Mouse (Mus musculus): ENCODE results near the gene Tmem45b. TPM values are rescaled to one million over a fixed set of nuclear protein-coding genes. Genes with fewer than 3 reads are reported as not detected.
A peak's percentile ranks its signal among the peaks of the same experiment; 100 is the strongest.

Gene Tmem45b
- polyA plus RNA-seq, 1 experiment from 2014 or later, result not detected

DNA sequence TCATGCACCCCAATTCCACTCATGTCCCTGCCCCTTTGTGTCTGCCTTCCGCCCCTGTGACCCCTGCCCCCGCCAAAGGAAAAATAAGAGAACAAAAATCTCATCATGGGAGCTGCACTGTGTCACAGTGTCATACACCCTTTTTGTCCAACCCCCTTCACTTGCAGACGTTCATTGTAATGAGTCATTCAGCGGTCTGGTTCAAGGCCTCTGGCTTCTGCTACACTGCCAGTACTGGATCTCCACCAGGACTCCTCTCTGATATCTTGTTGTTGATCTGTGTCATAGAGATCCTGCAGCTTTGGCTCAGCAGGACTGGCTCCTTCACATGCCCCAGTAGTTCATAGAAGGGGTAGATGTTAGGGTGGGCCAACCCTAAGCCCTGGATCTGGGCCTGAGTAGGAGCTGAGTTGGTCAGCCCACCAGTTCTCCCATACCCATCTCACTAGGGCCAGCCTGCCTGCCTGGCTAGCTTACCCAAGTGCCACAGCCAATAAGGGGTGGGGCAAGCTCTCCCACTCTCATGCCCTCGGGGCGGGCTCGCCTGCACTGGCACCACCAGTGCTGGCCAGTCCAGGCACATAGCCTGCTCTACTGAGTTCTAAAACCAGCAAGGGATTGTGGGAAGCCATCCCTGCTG lies 31.8 kb downstream of the Tmem45b start:
- Histone ChIP-seq H3K27ac (no peak overlapping the region), H3K36me3 (ENCODE audit: inconsistent target) (no peaks in the 10 kb centered on the region), H3K79me2 (ENCODE audit: inconsistent target) (no peaks in the 10 kb centered on the region), H3K4me3 (ENCODE audit: inconsistent target) (no peak overlapping the region)
- 88% methylated on average over 7 of the region's 7 CpGs for WGBS (ENCODE audit: missing documents)

- 93% methylated on average over 5 of the region's 5 CpGs for WGBS (ENCODE audit: missing documents)
- Histone ChIP-seq H3K79me2 (ENCODE audit: inconsistent target) (no peaks in the 10 kb centered on the region), H3K4me3 (ENCODE audit: inconsistent target) (no peak overlapping the region), H3K36me3 (ENCODE audit: inconsistent target) (no peaks in the 10 kb centered on the region), H3K27ac (no peak overlapping the region)
These were observed 32.5 kb downstream of the Tmem45b start for GRCm38 (mm10) chr9:31431751-31432150.

DNA sequence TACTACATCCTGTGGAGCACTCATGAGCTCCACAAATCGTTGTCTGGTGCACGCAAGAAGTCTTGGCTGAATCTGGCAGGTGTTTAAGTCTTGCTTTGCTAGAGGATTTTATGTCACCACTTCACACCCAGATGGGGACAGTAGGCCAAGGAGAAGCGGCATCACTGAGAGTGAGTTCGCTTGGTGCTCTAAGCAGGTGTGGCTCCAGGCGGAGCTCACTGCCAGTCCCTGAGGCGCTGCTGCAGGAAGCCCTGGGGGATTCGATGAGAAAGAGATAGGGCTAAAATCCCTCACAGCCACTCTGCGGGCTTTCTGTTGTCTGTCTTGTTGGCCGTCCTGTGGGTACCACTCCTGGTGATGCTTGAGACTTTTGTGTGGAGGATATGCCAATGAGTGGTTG lies 34.3 kb downstream of the Tmem45b start:
- Histone ChIP-seq H3K79me2 (ENCODE audit: inconsistent target) (no peaks in the 10 kb centered on the region), H3K4me3 (ENCODE audit: inconsistent target) (no peak overlapping the region), H3K36me3 (ENCODE audit: inconsistent target) (no peaks in the 10 kb centered on the region), H3K27ac (no peak overlapping the region)
- 80% methylated on average over 9 of the region's 9 CpGs for WGBS (ENCODE audit: missing documents)

GRCm38 (mm10) chr9:31428971-31429370 lies 35.3 kb downstream of the Tmem45b start:
- Histone ChIP-seq H3K36me3 (ENCODE audit: inconsistent target) (no peaks in the 10 kb centered on the region), H3K27ac (no peak overlapping the region), H3K79me2 (ENCODE audit: inconsistent target) (no peaks in the 10 kb centered on the region), H3K4me3 (ENCODE audit: inconsistent target) (no peak overlapping the region)
- WGBS (ENCODE audit: missing documents), result 89% methylated on average over 7 of the region's 7 CpGs

DNA sequence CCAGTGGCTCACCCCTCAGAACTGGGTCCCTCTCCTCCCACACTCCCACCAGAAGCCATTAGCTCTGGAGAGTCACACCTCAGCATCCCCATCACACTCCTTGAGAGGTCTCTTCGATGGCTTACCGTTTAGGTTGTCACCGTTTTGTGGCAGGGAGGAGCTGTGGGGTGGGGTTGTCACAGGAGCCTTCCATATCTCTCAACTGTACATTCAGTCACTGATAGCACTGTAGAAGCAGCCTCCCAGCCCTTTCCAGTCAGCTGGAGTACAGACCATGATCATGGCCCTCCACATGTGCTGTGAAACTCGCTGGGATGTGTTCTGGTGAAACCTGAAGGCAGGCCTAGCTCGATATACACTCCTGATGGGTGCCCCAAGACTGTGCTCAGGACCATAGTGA lies 42.1 kb downstream of the Tmem45b start:
- Histone ChIP-seq H3K36me3 (ENCODE audit: inconsistent target) (peaks cover 32% of the 10 kb centered on the region), H3K4me3 (ENCODE audit: inconsistent target) (no peak overlapping the region), H3K79me2 (ENCODE audit: inconsistent target) (no peaks in the 10 kb centered on the region), H3K27ac (no peak overlapping the region)
- 97% methylated on average over 5 of the region's 5 CpGs for WGBS (ENCODE audit: missing documents)

DNA sequence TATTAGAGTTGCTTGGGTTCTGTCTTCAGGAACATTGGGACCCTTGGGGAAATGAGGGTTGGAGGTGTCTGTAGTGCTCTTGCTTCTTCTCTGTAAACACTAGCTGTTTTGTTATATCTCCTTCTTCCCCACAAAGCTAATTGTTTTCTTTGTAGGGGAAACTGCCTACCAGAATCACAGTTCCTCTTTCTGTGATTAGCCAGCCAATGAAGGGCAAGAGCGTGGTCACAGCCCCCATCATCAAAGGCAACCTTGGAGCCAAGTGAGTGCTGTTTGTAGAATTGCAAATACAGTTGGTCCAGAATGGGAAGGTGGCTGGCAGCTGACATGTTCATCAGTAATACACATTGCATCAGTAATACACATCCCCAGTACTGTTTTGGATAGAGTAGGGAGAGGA lies 45.4 kb downstream of the Tmem45b start:
- Histone ChIP-seq H3K4me3 (ENCODE audit: inconsistent target) (no peak overlapping the region), H3K27ac (no peak overlapping the region), H3K36me3 (ENCODE audit: inconsistent target) (peaks cover 59% of the 10 kb centered on the region), H3K79me2 (ENCODE audit: inconsistent target) (no peaks in the 10 kb centered on the region)
- 17% methylated on average over 1 of the region's 1 CpGs for WGBS (ENCODE audit: missing documents)

- Histone ChIP-seq H3K27ac (no peak overlapping the region), H3K36me3 (ENCODE audit: inconsistent target) (peaks cover 86% of the 10 kb centered on the region), H3K79me2 (ENCODE audit: inconsistent target) (no peaks in the 10 kb centered on the region), H3K4me3 (ENCODE audit: inconsistent target) (no peak overlapping the region)
- 89% methylated on average over 4 of the region's 4 CpGs for WGBS (ENCODE audit: missing documents)
These were observed 52.1 kb downstream of the Tmem45b start for GRCm38 (mm10) chr9:31412165-31412564.

DNA sequence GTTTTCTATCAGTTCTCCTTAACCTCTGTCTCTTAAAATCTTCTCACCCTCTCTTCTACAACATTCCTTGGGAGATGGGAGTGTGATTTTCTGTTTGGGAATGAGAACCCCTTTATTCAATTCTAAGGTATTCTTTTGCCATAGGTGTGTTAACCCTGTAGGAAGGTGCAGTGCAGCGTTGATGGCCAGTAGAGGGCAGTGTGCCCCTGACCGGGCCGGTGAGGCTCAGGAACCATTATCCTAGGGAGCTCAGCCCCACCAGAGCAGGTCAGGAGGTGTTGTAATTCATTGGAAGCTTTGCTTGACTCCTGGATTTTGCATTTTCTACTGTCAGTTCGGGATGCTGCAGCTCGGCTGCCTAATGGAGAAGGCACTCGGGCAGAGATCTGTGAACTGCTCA lies 59.0 kb downstream of the Tmem45b start:
- H3K27ac ChIP-seq, result no peak overlapping the region
- no peaks in the 10 kb centered on the region for H3K79me2 ChIP-seq (ENCODE audit: inconsistent target)
- no peak overlapping the region for H3K4me3 ChIP-seq (ENCODE audit: inconsistent target)
- 73% methylated on average over 6 of the region's 6 CpGs for WGBS (ENCODE audit: missing documents)
- H3K36me3 ChIP-seq (ENCODE audit: inconsistent target), result peaks cover 73% of the 10 kb centered on the region

- peaks cover 69% of the 10 kb centered on the region for H3K36me3 ChIP-seq (ENCODE audit: inconsistent target)
These were observed 60.0 kb downstream of the Tmem45b start for GRCm38 (mm10) chr9:31404311-31404710.

GRCm38 (mm10) chr9:31400441-31400840 lies 63.8 kb downstream of the Tmem45b start:
- H3K27ac ChIP-seq, result no peak overlapping the region
- peaks cover 87% of the 10 kb centered on the region for H3K36me3 ChIP-seq (ENCODE audit: inconsistent target)
- no peaks in the 10 kb centered on the region for H3K79me2 ChIP-seq (ENCODE audit: inconsistent target)
- 61% methylated on average over 4 of the region's 4 CpGs for WGBS (ENCODE audit: missing documents)
- H3K4me3 ChIP-seq (ENCODE audit: inconsistent target), result no peak overlapping the region

More at GRCm38 (mm10) chr9:31404311-31404710, 60.0 kb downstream of the Tmem45b start:
- Histone ChIP-seq H3K79me2 (ENCODE audit: inconsistent target) (no peaks in the 10 kb centered on the region), H3K27ac (no peak overlapping the region), H3K4me3 (ENCODE audit: inconsistent target) (no peak overlapping the region)
- WGBS (ENCODE audit: missing documents), result 97% methylated on average over 2 of the region's 2 CpGs

GRCm38 (mm10) chr9:31387206-31387605 lies 77.1 kb downstream of the Tmem45b start:
- Histone ChIP-seq H3K79me2 (ENCODE audit: inconsistent target) (peaks cover 35% of the 10 kb centered on the region), H3K4me3 (ENCODE audit: inconsistent target) (no peak overlapping the region; the same call in 1 of the 2 replicates), H3K36me3 (ENCODE audit: inconsistent target) (peaks cover 19% of the 10 kb centered on the region; the same call in 1 of the 2 replicates), H3K27ac (no peak overlapping the region)
- 94% methylated on average over 5 of the region's 5 CpGs for WGBS (ENCODE audit: missing documents)

DNA sequence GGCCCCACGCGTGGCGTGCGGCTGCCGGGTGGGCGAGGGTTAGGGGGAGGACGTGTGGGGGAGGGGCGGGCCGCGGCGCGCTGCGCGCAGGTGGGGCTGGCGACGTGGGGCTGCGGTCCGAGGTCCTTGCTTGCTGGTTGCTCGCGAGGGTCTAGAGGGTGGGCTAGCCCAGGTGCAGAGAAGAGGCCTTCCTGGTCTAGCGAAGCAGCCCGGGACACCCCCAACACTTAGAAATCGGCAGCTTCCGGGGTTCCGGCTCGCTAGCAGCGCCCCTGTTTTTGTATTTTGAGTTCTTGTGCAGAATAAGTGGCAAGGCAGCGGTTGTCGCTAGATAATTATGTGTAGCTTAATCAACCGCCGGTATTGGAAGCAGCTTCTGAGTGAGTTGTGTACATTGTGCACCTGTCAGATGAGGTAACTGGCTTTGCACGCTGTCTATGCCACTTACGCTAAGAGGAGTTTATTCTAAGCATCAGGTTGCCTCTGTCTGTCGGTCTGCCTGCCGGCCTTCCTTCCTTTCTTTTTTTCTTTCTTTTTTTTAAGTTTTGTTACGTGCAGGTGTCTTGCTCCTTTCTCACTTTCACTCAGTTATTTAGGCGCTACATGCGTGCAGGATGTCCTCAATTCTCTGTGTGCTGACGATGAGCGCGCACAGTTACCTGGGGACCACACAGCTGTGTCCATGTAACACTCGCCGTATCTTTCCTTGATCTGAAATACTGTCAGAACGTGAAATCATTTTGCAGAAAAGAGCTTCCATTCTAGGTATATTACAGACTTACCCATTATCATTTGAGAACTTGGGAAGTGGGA lies 77.7 kb downstream of the Tmem45b start:
- peak overlapping the region; percentile 81 for H3K4me3 ChIP-seq (ENCODE audit: inconsistent target)
- H3K79me2 ChIP-seq (ENCODE audit: inconsistent target), result peaks cover 35% of the 10 kb centered on the region
- H3K27ac ChIP-seq, result no peak overlapping the region
- WGBS (ENCODE audit: missing documents), result 14% methylated on average over 25 of the region's 44 CpGs
- peaks cover 13% of the 10 kb centered on the region; the same call in 1 of the 2 replicates for H3K36me3 ChIP-seq (ENCODE audit: inconsistent target)

- Histone ChIP-seq H3K36me3 (ENCODE audit: inconsistent target) (peaks cover 6% of the 10 kb centered on the region; the same call in 1 of the 2 replicates), H3K27ac (no peak within 1 kb of the TSS), H3K4me3 (ENCODE audit: inconsistent target) (peak within 1 kb of the TSS; percentile 81), H3K79me2 (ENCODE audit: inconsistent target) (peaks cover 35% of the 10 kb centered on the region)
- under 1% methylated on average over 46 of the region's 46 CpGs for WGBS (ENCODE audit: missing documents)
These were observed 78.3 kb downstream of the Tmem45b start, which contains the start of gene Nfrkb for GRCm38 (mm10) chr9:31385947-31386354. Gene Nfrkb, plus strand, starts transcription at chr9:31386192.

GRCm38 (mm10) chr9:31385500-31385869 lies 78.8 kb downstream of the Tmem45b start:
- 21% methylated on average over 4 of the region's 4 CpGs for WGBS (ENCODE audit: missing documents)
- no peak overlapping the region for H3K27ac ChIP-seq
- H3K36me3 ChIP-seq (ENCODE audit: inconsistent target), result peaks cover 2% of the 10 kb centered on the region; the same call in 1 of the 2 replicates
- peak overlapping the region; percentile 81 for H3K4me3 ChIP-seq (ENCODE audit: inconsistent target)
- peaks cover 35% of the 10 kb centered on the region for H3K79me2 ChIP-seq (ENCODE audit: inconsistent target)

All from macrophage (primary cell).